Mouse (Mus musculus) embryonic facial prominence, embryonic 11.5 days (tissue): ENCODE results near the gene Nfatc2. TPM values are rescaled to one million over a fixed set of nuclear protein-coding genes. Genes with fewer than 3 reads are reported as not detected.

Experiments
- ATAC-seq: fragments of 200-750 bp; cut with Nextera tagmentation; replicated peaks from 2 replicates; pipeline ENCODE4 v1.8.0; 2017; ENCODE audit warnings: low read depth; ENCODE audit not compliant: insufficient number of reproducible peaks, low FRiP score, low TSS enrichment
- DNase-seq: peaks from one replicate; pipeline ENCODE4 v3.0.0-alpha.2; 2015; ENCODE audit warnings: low spot score
- H3K27ac ChIP-seq: fragments of 300-500 bp; sonication (generic); replicated peaks from 2 replicates; pipeline ENCODE4 v1.5.1; 2014; ENCODE audit warnings: mild to moderate bottlenecking, low read depth, low read length, control low read depth
- H3K27me3 ChIP-seq: fragments of 300-500 bp; sonication (generic); 2 replicates; pipeline ENCODE4 v1.6.1; 2014; ENCODE audit warnings: mild to moderate bottlenecking, low read length, moderate library complexity, mixed read lengths; ENCODE audit not compliant: control insufficient read depth, insufficient read depth
- H3K36me3 ChIP-seq: fragments of 300-500 bp; sonication (generic); replicated peaks from 2 replicates; pipeline ENCODE4 v1.6.1; 2014; ENCODE audit warnings: low read depth, mild to moderate bottlenecking, low read length, moderate library complexity, mixed read lengths; ENCODE audit not compliant: control insufficient read depth, insufficient read depth
- H3K4me1 ChIP-seq: fragments of 300-500 bp; sonication (generic); 2 replicates; pipeline ENCODE4 v1.6.1; 2014; ENCODE audit warnings: low read length, mixed read lengths; ENCODE audit not compliant: control insufficient read depth, insufficient read depth
- H3K4me2 ChIP-seq: fragments of 300-500 bp; sonication (generic); 2 replicates; pipeline ENCODE4 v1.6.1; 2014; ENCODE audit warnings: low read depth, mild to moderate bottlenecking, control low read depth, low read length, moderate library complexity
- H3K4me3 ChIP-seq: fragments of 300-500 bp; sonication (generic); 2 replicates; pipeline ENCODE4 v1.5.1; 2014; ENCODE audit warnings: low read depth, low read length, control low read depth
- H3K9ac ChIP-seq: fragments of 300-500 bp; sonication (generic); replicated peaks from 2 replicates; pipeline ENCODE4 v1.6.1; 2014; ENCODE audit warnings: mild to moderate bottlenecking, control low read depth, low read length
- H3K9me3 ChIP-seq: fragments of 300-500 bp; sonication (generic); replicated peaks from 2 replicates; pipeline ENCODE4 v1.6.1; 2016; ENCODE audit warnings: mild to moderate bottlenecking, low read length, inconsistent platforms, mixed read lengths; ENCODE audit not compliant: control insufficient read depth
- WGBS: fragments of 180-500 bp; shearing (Covaris S2); extraction: QIAGEN DNeasy Blood & Tissue Kit; methylation state at CpG from one replicate; pipeline ENCODE4 v1.1.7; 2014; 5-methylcytosine and 5-hydroxymethylcytosine counted together
- polyA plus RNA-seq: library from polyadenylated mRNA; unstranded; fragments of >200 nt; fragmentation: Nextera tagmentation; extraction: Ambion mirVana; gene quantifications from 2 replicates; pipeline ENCODE4 v1.2.1, GENCODE M21; 2014

Nfatc2 gene
- polyA plus RNA-seq, 1 experiment from 2014 or later, result 0.87 TPM

- WGBS, result 32% methylated on average over 14 of the region's 14 CpGs
- no peak overlapping the region for H3K4me2 ChIP-seq
- H3K27ac ChIP-seq, result no peak overlapping the region
- no peaks in the 10 kb centered on the region for H3K27me3 ChIP-seq
- no peaks in the 10 kb centered on the region for H3K36me3 ChIP-seq
- H3K9ac ChIP-seq, result no peak overlapping the region
- H3K9me3 ChIP-seq, result no peaks in the 10 kb centered on the region
- no peak overlapping the region for H3K4me3 ChIP-seq
- peaks cover 6% of the 10 kb centered on the region; the same call in 1 of the 2 replicates for H3K4me1 ChIP-seq
- DNase-seq (no peak), ATAC-seq (no peak)
These were observed 31.9 kb upstream of the Nfatc2 start for GRCm38 (mm10) chr2:168633301-168633816.

- Histone ChIP-seq H3K4me1 (peaks cover 8% of the 10 kb centered on the region; the same call in 1 of the 2 replicates), H3K9ac (no peak overlapping the region), H3K9me3 (no peaks in the 10 kb centered on the region), H3K27me3 (no peaks in the 10 kb centered on the region), H3K4me3 (no peak overlapping the region), H3K36me3 (no peaks in the 10 kb centered on the region), H3K4me2 (no peak overlapping the region), H3K27ac (no peak overlapping the region)
- no peak for ATAC-seq
- WGBS, result 79% methylated on average over 6 of the region's 6 CpGs
- no peak for DNase-seq
These were observed 31.1 kb upstream of the Nfatc2 start for GRCm38 (mm10) chr2:168632543-168632942.

- ATAC-seq (peak; percentile 58; the same call in 1 of the 2 replicates), DNase-seq (peak; percentile 89)
- Histone ChIP-seq H3K4me3 (no peak overlapping the region), H3K27ac (no peak overlapping the region), H3K4me2 (no peak overlapping the region), H3K27me3 (no peaks in the 10 kb centered on the region), H3K4me1 (peaks cover 2% of the 10 kb centered on the region; the same call in 1 of the 2 replicates), H3K36me3 (no peaks in the 10 kb centered on the region), H3K9me3 (no peaks in the 10 kb centered on the region), H3K9ac (no peak overlapping the region)
- WGBS, result 32% methylated on average over 8 of the region's 8 CpGs
These were observed 27.3 kb upstream of the Nfatc2 start for GRCm38 (mm10) chr2:168628787-168629186.

- H3K4me1 ChIP-seq, result peaks cover 2% of the 10 kb centered on the region; the same call in 1 of the 2 replicates
- H3K27me3 ChIP-seq, result no peaks in the 10 kb centered on the region
- ATAC-seq (no peak), DNase-seq (no peak)
- H3K9ac ChIP-seq, result no peak overlapping the region
- WGBS, result 66% methylated on average over 20 of the region's 20 CpGs
- no peaks in the 10 kb centered on the region for H3K9me3 ChIP-seq
- H3K36me3 ChIP-seq, result no peaks in the 10 kb centered on the region
- H3K4me2 ChIP-seq, result no peak overlapping the region
- H3K27ac ChIP-seq, result no peak overlapping the region
- H3K4me3 ChIP-seq, result no peak overlapping the region
These were observed 26.6 kb upstream of the Nfatc2 start for GRCm38 (mm10) chr2:168627829-168628770.

- Histone ChIP-seq H3K9ac (no peak overlapping the region), H3K4me3 (no peak overlapping the region), H3K9me3 (no peaks in the 10 kb centered on the region), H3K27ac (no peak overlapping the region), H3K4me2 (no peak overlapping the region), H3K36me3 (no peaks in the 10 kb centered on the region), H3K4me1 (peaks cover 2% of the 10 kb centered on the region; the same call in 1 of the 2 replicates), H3K27me3 (no peaks in the 10 kb centered on the region)
- ATAC-seq, result no peak
- DNase-seq, result no peak
- WGBS, result 56% methylated on average over 9 of the region's 9 CpGs
These were observed 24.9 kb upstream of the Nfatc2 start for GRCm38 (mm10) chr2:168626385-168626784.

GRCm38 (mm10) chr2:168625091-168625490, 23.6 kb upstream of the Nfatc2 start:
- no peaks in the 10 kb centered on the region for H3K9me3 ChIP-seq
- no peak overlapping the region for H3K9ac ChIP-seq
- DNase-seq (no peak), ATAC-seq (no peak)
- no peaks in the 10 kb centered on the region for H3K36me3 ChIP-seq
- no peaks in the 10 kb centered on the region for H3K27me3 ChIP-seq
- H3K4me1 ChIP-seq, result peaks cover 2% of the 10 kb centered on the region; the same call in 1 of the 2 replicates
- H3K4me3 ChIP-seq, result no peak overlapping the region
- no peak overlapping the region for H3K4me2 ChIP-seq
- H3K27ac ChIP-seq, result no peak overlapping the region
- WGBS, result 67% methylated on average over 4 of the region's 4 CpGs

GRCm38 (mm10) chr2:168621111-168621802, 19.8 kb upstream of the Nfatc2 start:
- 77% methylated on average over 11 of the region's 11 CpGs for WGBS
- Histone ChIP-seq H3K27ac (no peak overlapping the region), H3K9ac (no peak overlapping the region), H3K4me1 (no peaks in the 10 kb centered on the region; the same call in none of the 2 replicates), H3K4me2 (no peak overlapping the region), H3K36me3 (no peaks in the 10 kb centered on the region), H3K4me3 (no peak overlapping the region), H3K27me3 (no peaks in the 10 kb centered on the region), H3K9me3 (no peaks in the 10 kb centered on the region)
- ATAC-seq (no peak), DNase-seq (no peak)
